Mouse (Mus musculus) kidney, adult 2 months (tissue): Measurements from ENCODE around the gene Prpf18.

Experiments
- CTCF ChIP-seq: fragments of 200-500 bp; conservative IDR thresholded peaks from 2 replicates; pipeline ENCODE4 v1.5.1; 2011; ENCODE audit warnings: low read depth, mild to moderate bottlenecking, control low read depth, low read length, moderate library complexity, mixed read lengths; ENCODE audit not compliant: insufficient read depth, insufficient read length
- POLR2A ChIP-seq: fragments of 200-500 bp; IDR thresholded peaks from one replicate; pipeline ENCODE4 v1.6.1; 2011; ENCODE audit warnings: low read depth, low read length, control low read depth

- TF ChIP-seq CTCF (no peak), POLR2A (no peak)
These were observed 34.9 kb downstream of the Prpf18 start for GRCm38 (mm10) chr2:4616995-4617394.
